Mouse (Mus musculus): Measurements from ENCODE around the gene C1qtnf7. TPM values are rescaled to one million over a fixed set of nuclear protein-coding genes. Genes with fewer than 3 reads are reported as not detected.

C1qtnf7 gene
- polyA plus RNA-seq, 1 experiment = 0.96 TPM

DNA sequence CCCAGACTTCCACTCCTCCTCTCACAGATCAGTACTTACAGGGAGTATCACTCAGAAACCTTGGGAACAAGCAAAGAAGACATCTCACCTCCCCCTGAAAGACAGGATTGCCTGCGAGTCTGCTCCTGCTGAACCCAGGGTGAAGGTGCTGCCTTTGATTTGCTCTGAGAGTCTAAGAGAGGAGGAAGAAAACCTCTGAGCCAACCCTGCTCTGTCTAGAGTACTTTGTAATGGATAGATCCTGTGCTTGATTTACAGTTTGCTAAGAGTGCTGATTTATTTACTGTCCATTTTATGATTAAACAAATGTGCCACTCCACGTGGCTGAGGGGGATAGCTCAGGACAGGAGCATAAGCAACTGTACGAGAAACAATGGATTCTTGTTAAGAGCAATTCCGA is 35.1 kb downstream of the C1qtnf7 start:
- TF ChIP-seq CTCF (IDR thresholded peaks at IDR 0.05; ENCODE audit: borderline replicate concordance, control insufficient read depth, extremely low read depth, insufficient read depth, low read length, poor library complexity) = no peak
- no peak for TF ChIP-seq POLR2A (IDR thresholded peaks at IDR 0.05; ENCODE audit: control insufficient read depth, extremely low read depth, insufficient read depth, low read length, poor library complexity)
- Histone ChIP-seq H3K27me3 (ENCODE audit: control insufficient read depth, insufficient read depth, low read length) (no peaks in the 10 kb centered on the region), H3K4me3 (ENCODE audit: control insufficient read depth, insufficient read depth, low read length) (no peak overlapping the region), H3K27ac (ENCODE audit: control insufficient read depth, insufficient read depth, low read length) (no peak overlapping the region), H3K36me3 (ENCODE audit: control insufficient read depth, insufficient read depth, low read length) (no peaks in the 10 kb centered on the region), H3K4me1 (replicated peaks; ENCODE audit: control insufficient read depth, insufficient read depth, low read length) (no peaks in the 10 kb centered on the region)
- no peak for DNase-seq
- WGBS = 54% methylated on average over 4 of the region's 4 CpGs

DNA sequence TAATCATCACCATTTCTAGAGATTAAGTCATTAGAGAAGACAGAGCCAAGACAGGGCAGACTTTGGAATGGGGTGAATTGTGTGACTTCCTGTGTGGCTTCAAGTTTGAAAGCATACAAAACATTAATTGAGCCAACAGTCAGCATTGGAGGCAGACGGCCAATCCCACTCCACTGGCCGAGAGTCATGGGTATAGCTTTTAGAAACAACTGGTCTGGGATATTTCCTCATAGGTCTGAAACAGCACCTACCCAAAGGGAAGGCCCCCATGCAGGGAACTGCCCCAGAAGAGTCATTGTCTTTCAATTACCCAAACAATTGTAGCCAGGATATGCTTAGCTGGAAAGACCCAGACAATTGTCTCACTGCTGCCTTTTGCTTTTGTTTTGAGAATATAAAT is 39.5 kb downstream of the C1qtnf7 start:
- Histone ChIP-seq H3K4me1 (replicated peaks; ENCODE audit: control insufficient read depth, insufficient read depth, low read length) (no peaks in the 10 kb centered on the region), H3K36me3 (ENCODE audit: control insufficient read depth, insufficient read depth, low read length) (no peaks in the 10 kb centered on the region), H3K27me3 (ENCODE audit: control insufficient read depth, insufficient read depth, low read length) (no peaks in the 10 kb centered on the region), H3K27ac (ENCODE audit: control insufficient read depth, insufficient read depth, low read length) (no peak overlapping the region), H3K4me3 (ENCODE audit: control insufficient read depth, insufficient read depth, low read length) (no peak overlapping the region)
- TF ChIP-seq CTCF (IDR thresholded peaks at IDR 0.05; ENCODE audit: borderline replicate concordance, control insufficient read depth, extremely low read depth, insufficient read depth, low read length, poor library complexity) = no peak
- no peak for TF ChIP-seq POLR2A (IDR thresholded peaks at IDR 0.05; ENCODE audit: control insufficient read depth, extremely low read depth, insufficient read depth, low read length, poor library complexity)
- WGBS = 44% methylated on average over 2 of the region's 2 CpGs
- no peak for DNase-seq

DNA sequence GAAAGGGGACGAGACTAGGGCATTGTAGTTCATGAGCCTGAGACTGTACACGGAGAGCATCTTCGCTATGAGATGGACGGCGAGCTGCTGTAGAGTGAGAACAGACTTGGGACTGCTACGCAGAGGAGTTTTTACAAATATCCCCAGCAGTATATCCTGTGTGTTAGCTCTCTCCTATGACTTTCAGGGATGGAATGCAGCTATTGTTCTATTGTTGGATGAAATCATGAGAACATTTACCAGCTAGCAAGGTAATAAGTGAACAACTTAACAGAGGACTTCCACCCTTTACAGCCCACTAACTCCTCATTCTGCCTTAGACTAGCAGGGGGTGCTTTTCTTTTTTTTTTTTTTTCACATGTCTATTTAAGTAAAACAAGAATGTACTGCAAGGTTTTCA is 40.1 kb downstream of the C1qtnf7 start:
- WGBS = 90% methylated on average over 6 of the region's 6 CpGs
- Histone ChIP-seq H3K4me1 (replicated peaks; ENCODE audit: control insufficient read depth, insufficient read depth, low read length) (no peaks in the 10 kb centered on the region), H3K4me3 (ENCODE audit: control insufficient read depth, insufficient read depth, low read length) (no peak overlapping the region), H3K36me3 (ENCODE audit: control insufficient read depth, insufficient read depth, low read length) (no peaks in the 10 kb centered on the region), H3K27ac (ENCODE audit: control insufficient read depth, insufficient read depth, low read length) (no peak overlapping the region), H3K27me3 (ENCODE audit: control insufficient read depth, insufficient read depth, low read length) (no peaks in the 10 kb centered on the region)
- no peak for DNase-seq
- TF ChIP-seq POLR2A (IDR thresholded peaks at IDR 0.05; ENCODE audit: control insufficient read depth, extremely low read depth, insufficient read depth, low read length, poor library complexity) (no peak), CTCF (IDR thresholded peaks at IDR 0.05; ENCODE audit: borderline replicate concordance, control insufficient read depth, extremely low read depth, insufficient read depth, low read length, poor library complexity) (no peak)

DNA sequence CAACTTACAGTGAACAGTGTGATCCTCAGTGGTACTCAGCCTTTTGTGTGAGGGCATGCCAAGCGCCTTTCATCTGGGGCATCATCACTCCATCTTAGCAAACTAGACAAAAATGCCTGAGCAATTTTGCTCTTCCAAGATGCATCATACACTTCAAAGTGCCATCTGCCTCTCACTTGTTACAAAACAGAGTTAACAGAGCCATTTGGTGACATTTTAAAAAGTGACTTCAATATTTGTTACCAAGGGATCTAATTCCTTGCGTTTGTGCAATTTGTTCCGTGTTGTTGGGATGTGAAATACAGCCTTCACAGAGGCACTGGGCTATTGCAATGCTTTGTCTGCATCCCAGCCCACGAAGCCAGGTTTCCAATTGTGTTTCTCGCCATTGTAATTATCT is 42.1 kb downstream of the C1qtnf7 start:
- H3K27ac ChIP-seq (ENCODE audit: control insufficient read depth, insufficient read depth, low read length) = no peak overlapping the region
- no peak overlapping the region for H3K4me3 ChIP-seq (ENCODE audit: control insufficient read depth, insufficient read depth, low read length)
- no peak for TF ChIP-seq POLR2A (IDR thresholded peaks at IDR 0.05; ENCODE audit: control insufficient read depth, extremely low read depth, insufficient read depth, low read length, poor library complexity)
- TF ChIP-seq CTCF (IDR thresholded peaks at IDR 0.05; ENCODE audit: borderline replicate concordance, control insufficient read depth, extremely low read depth, insufficient read depth, low read length, poor library complexity) = no peak
- DNase-seq = no peak
- no peaks in the 10 kb centered on the region for H3K4me1 ChIP-seq (replicated peaks; ENCODE audit: control insufficient read depth, insufficient read depth, low read length)
- H3K27me3 ChIP-seq (ENCODE audit: control insufficient read depth, insufficient read depth, low read length) = no peaks in the 10 kb centered on the region
- WGBS = 90% methylated on average over 5 of the region's 5 CpGs
- no peaks in the 10 kb centered on the region for H3K36me3 ChIP-seq (ENCODE audit: control insufficient read depth, insufficient read depth, low read length)

DNA sequence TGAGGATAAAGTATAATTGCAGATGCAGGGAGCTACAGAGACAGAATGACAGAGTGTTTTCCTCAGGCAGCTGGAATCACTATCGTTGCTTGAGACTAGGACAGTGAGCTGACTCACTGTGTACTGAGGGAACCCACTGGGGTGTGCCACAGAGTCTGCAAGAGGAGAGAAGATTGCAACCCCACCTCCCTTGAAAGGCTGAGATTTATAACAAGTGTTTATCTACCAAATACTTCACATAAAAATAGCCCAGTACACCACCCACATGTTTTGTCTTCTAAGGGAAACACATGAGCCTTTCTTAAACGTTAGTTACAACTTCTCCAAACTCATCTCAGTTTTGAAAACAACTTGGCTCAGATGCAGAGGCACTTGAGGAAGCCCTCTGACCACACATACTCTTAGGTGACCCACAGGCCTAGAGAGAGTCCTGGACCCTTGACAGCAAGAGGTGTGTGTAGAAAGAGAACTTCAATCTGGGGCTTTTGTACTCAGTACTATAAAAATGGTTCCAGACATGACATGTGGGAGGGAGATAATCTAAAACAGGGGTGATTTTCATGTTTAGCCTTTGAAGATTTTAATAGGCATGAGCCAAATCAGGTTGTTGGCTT is 46.4 kb downstream of the C1qtnf7 start:
- DNase-seq = no peak
- Histone ChIP-seq H3K4me3 (ENCODE audit: control insufficient read depth, insufficient read depth, low read length) (no peak overlapping the region), H3K4me1 (replicated peaks; ENCODE audit: control insufficient read depth, insufficient read depth, low read length) (no peaks in the 10 kb centered on the region), H3K27me3 (ENCODE audit: control insufficient read depth, insufficient read depth, low read length) (no peaks in the 10 kb centered on the region), H3K36me3 (ENCODE audit: control insufficient read depth, insufficient read depth, low read length) (no peaks in the 10 kb centered on the region), H3K27ac (ENCODE audit: control insufficient read depth, insufficient read depth, low read length) (no peak overlapping the region)
- 12% methylated on average over 2 of the region's 2 CpGs for WGBS
- TF ChIP-seq CTCF (IDR thresholded peaks at IDR 0.05; ENCODE audit: borderline replicate concordance, control insufficient read depth, extremely low read depth, insufficient read depth, low read length, poor library complexity) = no peak
- no peak for TF ChIP-seq POLR2A (IDR thresholded peaks at IDR 0.05; ENCODE audit: control insufficient read depth, extremely low read depth, insufficient read depth, low read length, poor library complexity)

DNA sequence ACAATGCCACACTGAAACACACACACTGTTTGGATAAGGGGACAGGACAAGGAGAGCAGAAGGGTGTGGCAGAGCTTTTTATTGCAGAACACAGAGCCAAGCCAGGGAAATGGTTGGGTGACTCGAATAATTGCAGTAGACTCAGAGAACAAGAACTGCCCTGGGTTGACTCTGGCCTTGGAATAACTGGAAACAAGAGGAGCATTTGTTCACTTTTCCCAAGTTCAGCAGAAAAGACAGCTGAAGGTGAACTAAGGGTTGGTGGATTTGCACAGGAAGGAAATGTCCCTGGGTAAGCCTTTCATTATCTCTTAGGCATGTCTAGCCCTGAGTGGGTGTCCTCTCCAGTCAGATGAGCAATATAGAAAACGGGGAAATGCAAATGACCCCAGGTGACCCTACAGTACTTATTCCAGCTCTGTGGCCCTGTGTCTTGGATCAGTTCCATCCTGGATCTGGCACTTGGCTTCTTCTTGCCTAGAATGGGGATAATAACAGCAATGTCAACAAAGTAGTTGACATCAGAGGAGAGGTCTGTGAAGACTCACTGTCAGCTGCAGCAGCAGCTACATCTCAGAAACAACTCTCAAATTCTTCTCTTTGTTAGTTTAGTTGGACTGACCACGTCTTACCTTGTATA is 54.5 kb downstream of the C1qtnf7 start:
- Histone ChIP-seq H3K27ac (ENCODE audit: control insufficient read depth, insufficient read depth, low read length) (no peak overlapping the region), H3K27me3 (ENCODE audit: control insufficient read depth, insufficient read depth, low read length) (no peaks in the 10 kb centered on the region), H3K36me3 (ENCODE audit: control insufficient read depth, insufficient read depth, low read length) (no peaks in the 10 kb centered on the region), H3K4me1 (replicated peaks; ENCODE audit: control insufficient read depth, insufficient read depth, low read length) (no peaks in the 10 kb centered on the region), H3K4me3 (ENCODE audit: control insufficient read depth, insufficient read depth, low read length) (no peak overlapping the region)
- WGBS = 80% methylated on average over 3 of the region's 3 CpGs
- TF ChIP-seq POLR2A (IDR thresholded peaks at IDR 0.05; ENCODE audit: control insufficient read depth, extremely low read depth, insufficient read depth, low read length, poor library complexity) (no peak), CTCF (IDR thresholded peaks at IDR 0.05; ENCODE audit: borderline replicate concordance, control insufficient read depth, extremely low read depth, insufficient read depth, low read length, poor library complexity) (no peak)
- DNase-seq = no peak
